In genomic region chr3:130006141-130006540, GRCm38 (mm10) we compare ENCODE assay signal across 22 mouse cellular contexts.
"Had no signal": no experiment of that assay in that cellular context is flagged by ENCODE, and none has a peak within 500 bp of the region (broad histone marks: within the 10 kb centered on the region; RNA-seq: fewer than 3 reads in every experiment).

No protein-coding gene starts in this region.

- H3K4me1 ChIP-seq: heart, embryonic 10.5 days; heart, embryonic 13.5 days; heart, embryonic 15.5 days; hindbrain, embryonic 13.5 days; hindbrain, embryonic 15.5 days; limb, embryonic 13.5 days; limb, embryonic 15.5 days; liver, embryonic 12.5 days had no signal

- H3K4me3 ChIP-seq: heart, embryonic 10.5 days; heart, embryonic 13.5 days; heart, embryonic 15.5 days; hindbrain, embryonic 13.5 days; hindbrain, embryonic 15.5 days; limb, embryonic 13.5 days; limb, embryonic 15.5 days; liver, embryonic 12.5 days had no signal

- DNase-seq: forebrain, postnatal 0 days; gastrocnemius, postnatal 14 days; gastrocnemius, postnatal 36 days; heart, adult 18-20 months; heart, postnatal 14 days; heart, postnatal 36 days; layer of hippocampus, adult 9-11 months; layer of hippocampus, postnatal 36 days; left cerebral cortex, postnatal 4 days; lung, adult 18-20 months had no signal

- H3K4me2 ChIP-seq: heart, embryonic 13.5 days; heart, embryonic 15.5 days; hindbrain, embryonic 13.5 days; hindbrain, embryonic 15.5 days; limb, embryonic 13.5 days; limb, embryonic 15.5 days; liver, embryonic 12.5 days had no signal

- H3K27ac ChIP-seq: heart, embryonic 10.5 days; heart, embryonic 13.5 days; heart, embryonic 15.5 days; hindbrain, embryonic 13.5 days; hindbrain, embryonic 15.5 days; hindbrain, postnatal 0 days; kidney, postnatal 0 days; limb, embryonic 13.5 days; limb, embryonic 15.5 days; liver, embryonic 12.5 days; liver, embryonic 14.5 days had no signal

- ATAC-seq: forebrain, postnatal 0 days; hindbrain, postnatal 0 days; intestine, embryonic 16.5 days; liver, embryonic 12.5 days had no signal

- H3K9ac ChIP-seq: forebrain, postnatal 0 days; heart, embryonic 13.5 days; heart, embryonic 15.5 days; hindbrain, embryonic 13.5 days; hindbrain, embryonic 15.5 days; limb, embryonic 13.5 days; limb, embryonic 15.5 days; liver, embryonic 12.5 days; liver, embryonic 14.5 days had no signal

- H3K27me3 ChIP-seq: heart, embryonic 13.5 days; heart, embryonic 15.5 days; hindbrain, embryonic 13.5 days; hindbrain, embryonic 15.5 days; limb, embryonic 13.5 days; limb, embryonic 15.5 days; liver, embryonic 12.5 days had no signal

- H3K9me3 ChIP-seq: heart, embryonic 10.5 days; heart, embryonic 13.5 days; heart, embryonic 15.5 days; hindbrain, embryonic 13.5 days; hindbrain, embryonic 15.5 days; limb, embryonic 13.5 days; limb, embryonic 15.5 days; liver, embryonic 12.5 days had no signal
